Mouse (Mus musculus): ENCODE results near the gene Wrnip1. TPM values are rescaled to one million over a fixed set of nuclear protein-coding genes. Genes with fewer than 3 reads are reported as not detected.

Gene Wrnip1
- total RNA-seq (2017): 41.8 and 46.3 TPM in 2 replicates

GRCm38 (mm10) chr13:32801693-32802221 lies at the start of gene Wrnip1:
TSS of gene Wrnip1 (plus strand) at chr13:32802038.
- ATAC-seq (replicated peaks in 1 of 2; ENCODE audit: insufficient read depth in 1 of 2, low FRiP score in 2 of 2, low TSS enrichment in 1 of 2, low read depth in 1 of 2, poor library complexity in 2 of 2, severe bottlenecking in 2 of 2): peak; percentile 94 to 95

DNA sequence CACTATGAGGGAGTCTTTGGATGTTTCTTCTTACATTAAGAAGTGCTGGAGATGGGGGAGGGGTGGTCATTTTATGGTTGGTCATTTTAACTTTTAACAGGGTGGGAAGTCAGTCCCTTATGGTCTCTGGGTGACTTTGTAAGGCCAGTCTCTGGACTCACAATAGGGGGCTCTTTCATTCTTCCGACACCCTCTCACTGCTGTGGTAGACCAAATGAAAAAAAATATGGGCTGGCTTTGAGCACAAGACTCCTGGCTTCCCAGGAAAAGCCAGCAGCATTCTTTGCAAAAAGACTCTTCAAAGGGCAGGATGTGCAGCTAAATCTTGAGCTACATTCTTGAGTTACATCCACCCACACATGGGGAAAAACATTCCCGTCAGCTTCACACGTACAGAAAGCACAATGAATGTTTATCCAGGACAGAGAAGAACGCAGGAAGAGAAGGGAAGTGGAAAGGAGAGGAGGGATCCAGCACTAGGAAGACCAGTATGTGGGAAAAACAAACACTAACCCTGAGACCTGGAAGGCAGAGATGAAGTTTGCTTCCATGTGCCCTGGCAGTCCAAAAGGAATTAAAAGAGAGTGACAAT lies 49.7 kb upstream of the Wrnip1 start:
- no peak for ATAC-seq (replicated peaks in 1 of 2; ENCODE audit: insufficient read depth in 1 of 2, low FRiP score in 2 of 2, low TSS enrichment in 1 of 2, low read depth in 1 of 2, poor library complexity in 2 of 2, severe bottlenecking in 2 of 2)

DNA sequence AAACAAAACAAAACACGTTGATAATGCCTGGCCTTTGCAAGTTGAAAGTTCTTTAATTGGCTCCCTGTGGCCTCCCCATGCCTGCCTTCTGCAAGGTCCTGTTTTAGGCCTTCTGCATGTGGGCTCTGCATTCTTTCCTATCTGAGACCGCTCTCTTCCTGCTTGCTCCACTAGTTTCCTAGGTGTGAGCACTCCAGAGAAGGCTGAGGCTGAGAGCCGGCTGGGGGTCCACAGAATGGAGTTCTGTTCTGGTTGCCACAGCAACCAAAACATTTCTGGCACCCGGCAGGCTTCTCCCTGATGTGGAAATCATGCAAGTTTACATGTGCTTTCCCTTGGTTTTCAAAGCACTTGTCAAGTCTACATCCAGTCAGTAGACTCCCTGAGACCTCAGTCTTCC lies 42.8 kb upstream of the Wrnip1 start:
- ATAC-seq (replicated peaks in 1 of 2; ENCODE audit: insufficient read depth in 1 of 2, low FRiP score in 2 of 2, low TSS enrichment in 1 of 2, low read depth in 1 of 2, poor library complexity in 2 of 2, severe bottlenecking in 2 of 2): no peak

DNA sequence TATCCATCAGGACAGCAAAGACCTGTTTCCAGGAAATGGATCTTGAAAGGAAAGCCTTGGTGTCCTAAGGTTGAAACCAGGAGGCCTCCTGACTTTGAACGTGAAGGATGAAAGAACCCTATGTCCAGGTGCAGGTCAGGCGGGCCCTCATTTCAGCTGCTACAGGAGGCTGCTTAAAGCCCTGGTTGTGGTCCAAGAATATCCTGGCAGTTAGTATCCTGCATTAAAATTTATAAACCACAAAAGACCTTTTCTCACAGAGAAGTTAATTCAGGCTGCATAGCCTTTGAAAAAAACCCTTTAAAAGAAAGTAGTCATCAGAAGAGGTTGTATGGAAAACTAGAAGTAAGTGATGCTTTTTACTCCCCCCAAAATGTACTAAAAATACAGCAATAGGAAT lies 41.0 kb upstream of the Wrnip1 start:
- ATAC-seq (replicated peaks in 1 of 2; ENCODE audit: insufficient read depth in 1 of 2, low FRiP score in 2 of 2, low TSS enrichment in 1 of 2, low read depth in 1 of 2, poor library complexity in 2 of 2, severe bottlenecking in 2 of 2): no peak

DNA sequence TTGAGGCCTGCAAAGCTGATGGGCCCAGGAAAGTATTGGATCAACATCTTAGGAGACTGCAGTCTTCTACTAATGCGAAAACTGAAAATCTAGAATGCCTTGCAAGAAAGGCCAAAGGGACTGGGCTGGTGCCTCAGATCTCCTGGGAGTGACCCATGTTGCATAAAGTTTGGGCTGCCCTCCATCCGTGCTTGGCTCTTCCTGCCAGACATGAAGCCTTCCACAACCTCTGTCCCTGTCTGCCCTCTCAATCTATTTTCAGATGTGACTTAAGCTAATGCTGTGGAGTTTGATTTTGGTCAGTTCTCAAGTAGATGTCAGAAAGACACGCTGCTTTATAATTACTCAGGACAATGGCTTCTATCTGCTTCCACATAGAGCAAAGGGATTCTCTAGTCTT lies 38.7 kb upstream of the Wrnip1 start:
- ATAC-seq (replicated peaks in 1 of 2; ENCODE audit: insufficient read depth in 1 of 2, low FRiP score in 2 of 2, low TSS enrichment in 1 of 2, low read depth in 1 of 2, poor library complexity in 2 of 2, severe bottlenecking in 2 of 2): no peak

DNA sequence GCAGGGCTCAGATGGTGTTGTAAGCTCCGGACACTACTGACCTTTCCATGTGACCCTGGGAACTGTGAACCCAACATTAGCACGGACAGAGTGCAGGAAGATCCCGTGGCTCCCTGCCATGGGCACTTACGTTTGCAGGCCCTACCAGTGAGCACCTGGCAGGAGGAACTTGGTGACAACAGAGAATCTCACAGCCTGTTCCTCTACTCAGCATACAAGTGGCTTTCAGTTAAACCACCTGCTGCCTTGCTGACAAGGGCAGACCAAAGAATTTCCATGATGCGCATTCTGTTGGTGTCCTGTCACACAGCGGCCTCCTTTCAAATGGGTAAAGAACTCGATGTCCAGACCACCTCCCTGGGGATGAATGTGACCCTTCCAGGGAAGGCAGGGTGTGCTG lies 37.4 kb upstream of the Wrnip1 start:
- no peak for ATAC-seq (replicated peaks in 1 of 2; ENCODE audit: insufficient read depth in 1 of 2, low FRiP score in 2 of 2, low TSS enrichment in 1 of 2, low read depth in 1 of 2, poor library complexity in 2 of 2, severe bottlenecking in 2 of 2)

- peak in 1 of 2 experiments; percentile 32; a peak in 1 of 4 replicates for ATAC-seq (replicated peaks in 1 of 2; ENCODE audit: insufficient read depth in 1 of 2, low FRiP score in 2 of 2, low TSS enrichment in 1 of 2, low read depth in 1 of 2, poor library complexity in 2 of 2, severe bottlenecking in 2 of 2)
Measured at GRCm38 (mm10) chr13:32768104-32768503, 33.7 kb upstream of the Wrnip1 start.

DNA sequence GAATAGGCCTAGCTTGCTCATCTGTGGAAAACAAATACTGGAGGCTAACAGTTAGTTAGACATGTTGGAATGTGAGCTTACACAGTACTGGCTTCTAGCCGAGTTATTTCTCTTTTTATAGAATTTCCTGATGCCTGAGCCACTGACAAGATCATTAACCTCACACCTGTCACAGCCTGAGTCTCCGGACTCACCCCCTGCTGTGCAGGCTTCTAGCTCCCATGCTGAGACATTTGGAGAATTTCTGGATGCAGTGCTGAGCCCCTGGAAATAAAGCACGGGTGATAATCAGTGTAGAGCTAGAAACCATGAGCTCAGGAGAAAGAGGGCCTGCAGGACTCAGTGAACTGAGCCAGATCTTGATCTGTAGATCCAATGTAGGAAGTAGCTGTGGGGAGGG lies 31.9 kb upstream of the Wrnip1 start:
- ATAC-seq (replicated peaks in 1 of 2; ENCODE audit: insufficient read depth in 1 of 2, low FRiP score in 2 of 2, low TSS enrichment in 1 of 2, low read depth in 1 of 2, poor library complexity in 2 of 2, severe bottlenecking in 2 of 2): no peak

GRCm38 (mm10) chr13:32775889-32776288 lies 25.9 kb upstream of the Wrnip1 start:
- ATAC-seq (replicated peaks in 1 of 2; ENCODE audit: insufficient read depth in 1 of 2, low FRiP score in 2 of 2, low TSS enrichment in 1 of 2, low read depth in 1 of 2, poor library complexity in 2 of 2, severe bottlenecking in 2 of 2): no peak

GRCm38 (mm10) chr13:32776350-32776749 lies 25.5 kb upstream of the Wrnip1 start:
- ATAC-seq (replicated peaks in 1 of 2; ENCODE audit: insufficient read depth in 1 of 2, low FRiP score in 2 of 2, low TSS enrichment in 1 of 2, low read depth in 1 of 2, poor library complexity in 2 of 2, severe bottlenecking in 2 of 2): no peak

- ATAC-seq (replicated peaks in 1 of 2; ENCODE audit: insufficient read depth in 1 of 2, low FRiP score in 2 of 2, low TSS enrichment in 1 of 2, low read depth in 1 of 2, poor library complexity in 2 of 2, severe bottlenecking in 2 of 2): no peak
Measured at GRCm38 (mm10) chr13:32778861-32779260, 23.0 kb upstream of the Wrnip1 start.

- no peak for ATAC-seq (replicated peaks in 1 of 2; ENCODE audit: insufficient read depth in 1 of 2, low FRiP score in 2 of 2, low TSS enrichment in 1 of 2, low read depth in 1 of 2, poor library complexity in 2 of 2, severe bottlenecking in 2 of 2)
Measured at GRCm38 (mm10) chr13:32783055-32783454, 18.8 kb upstream of the Wrnip1 start.

- no peak for ATAC-seq (replicated peaks in 1 of 2; ENCODE audit: insufficient read depth in 1 of 2, low FRiP score in 2 of 2, low TSS enrichment in 1 of 2, low read depth in 1 of 2, poor library complexity in 2 of 2, severe bottlenecking in 2 of 2)
Measured at GRCm38 (mm10) chr13:32783816-32784215, 18.0 kb upstream of the Wrnip1 start, which contains the start of gene Mylk4. TSS of gene Mylk4 (minus strand) at chr13:32783954.

- ATAC-seq (replicated peaks in 1 of 2; ENCODE audit: insufficient read depth in 1 of 2, low FRiP score in 2 of 2, low TSS enrichment in 1 of 2, low read depth in 1 of 2, poor library complexity in 2 of 2, severe bottlenecking in 2 of 2): no peak
Measured at GRCm38 (mm10) chr13:32787584-32787983, 14.3 kb upstream of the Wrnip1 start.

DNA sequence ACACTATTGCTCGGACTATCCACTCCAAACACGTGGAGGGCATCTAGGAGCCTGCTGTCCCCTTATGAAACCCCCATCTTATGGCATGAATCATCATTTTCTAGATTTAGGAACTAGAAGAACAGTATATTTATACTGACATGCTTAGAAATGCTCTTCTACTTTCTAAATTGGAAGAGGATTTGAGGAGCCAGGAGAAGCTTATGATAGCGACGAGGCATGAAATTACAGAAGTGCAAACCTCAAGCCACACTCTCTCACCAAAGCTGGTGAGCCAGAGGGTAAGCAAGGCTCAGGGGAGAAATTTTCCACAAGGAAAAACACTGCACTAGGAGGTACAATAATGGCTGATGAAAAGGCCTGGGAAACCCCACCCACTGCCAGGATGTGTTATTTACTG lies 12.1 kb upstream of the Wrnip1 start:
- ATAC-seq (replicated peaks in 1 of 2; ENCODE audit: insufficient read depth in 1 of 2, low FRiP score in 2 of 2, low TSS enrichment in 1 of 2, low read depth in 1 of 2, poor library complexity in 2 of 2, severe bottlenecking in 2 of 2): no peak

DNA sequence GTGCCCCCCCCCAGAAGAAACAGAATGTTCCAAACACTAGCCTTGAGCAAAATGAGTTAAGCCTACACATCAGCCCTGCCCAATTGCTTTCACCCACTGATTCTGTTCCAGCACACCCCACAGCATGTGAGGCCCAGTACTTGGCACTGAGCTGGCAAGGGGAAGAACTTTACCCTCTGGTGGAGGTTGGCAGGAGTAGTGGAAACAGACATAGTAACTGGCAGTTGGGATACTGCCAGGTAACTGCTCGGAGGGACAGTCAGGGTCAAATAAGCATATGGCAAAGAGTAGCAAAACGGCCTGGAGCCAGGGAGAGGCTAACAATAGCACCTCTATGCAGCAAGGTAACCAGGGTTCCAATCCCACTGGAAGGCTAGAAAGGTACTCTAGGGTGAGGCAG lies 7.2 kb upstream of the Wrnip1 start:
- ATAC-seq (replicated peaks in 1 of 2; ENCODE audit: insufficient read depth in 1 of 2, low FRiP score in 2 of 2, low TSS enrichment in 1 of 2, low read depth in 1 of 2, poor library complexity in 2 of 2, severe bottlenecking in 2 of 2): no peak

DNA sequence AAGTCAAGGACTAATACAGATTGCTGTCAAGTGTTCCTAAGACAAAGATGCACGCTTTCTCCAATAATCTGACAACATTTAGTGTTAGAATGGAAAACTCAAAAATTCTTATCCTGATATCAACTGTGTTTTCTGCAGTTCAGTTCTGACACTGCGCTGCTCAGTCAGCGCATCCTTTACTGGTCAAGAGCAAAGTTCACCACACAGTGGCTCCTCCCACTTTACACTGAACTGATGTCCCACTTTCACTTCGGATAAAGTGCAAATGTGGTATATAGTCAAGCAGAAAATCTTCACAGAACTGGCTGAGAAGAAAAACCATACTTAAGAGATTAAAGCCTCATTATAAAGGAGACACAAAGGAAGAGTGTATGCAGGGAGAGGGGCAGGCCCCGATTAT lies 6.7 kb upstream of the Wrnip1 start:
- ATAC-seq (replicated peaks in 1 of 2; ENCODE audit: insufficient read depth in 1 of 2, low FRiP score in 2 of 2, low TSS enrichment in 1 of 2, low read depth in 1 of 2, poor library complexity in 2 of 2, severe bottlenecking in 2 of 2): no peak

GRCm38 (mm10) chr13:32797085-32797484 lies 4.8 kb upstream of the Wrnip1 start:
- no peak for ATAC-seq (replicated peaks in 1 of 2; ENCODE audit: insufficient read depth in 1 of 2, low FRiP score in 2 of 2, low TSS enrichment in 1 of 2, low read depth in 1 of 2, poor library complexity in 2 of 2, severe bottlenecking in 2 of 2)

- ATAC-seq (replicated peaks in 1 of 2; ENCODE audit: insufficient read depth in 1 of 2, low FRiP score in 2 of 2, low TSS enrichment in 1 of 2, low read depth in 1 of 2, poor library complexity in 2 of 2, severe bottlenecking in 2 of 2): no peak
Measured at GRCm38 (mm10) chr13:32799131-32799530, 2.7 kb upstream of the Wrnip1 start.
